Mouse (Mus musculus) forebrain, embryonic 16.5 days (tissue): Measurements from ENCODE around the gene Crispld2. TPM values are rescaled to one million over a fixed set of nuclear protein-coding genes. Genes with fewer than 3 reads are reported as not detected.

ENCODE experiments used
- ATAC-seq: fragments of 200-750 bp; cut with Nextera tagmentation; 2 replicates; pipeline ENCODE4 v1.8.0; 2017; ENCODE audit warnings: mild to moderate bottlenecking, moderate library complexity
- H3K27ac ChIP-seq: fragments of 300-500 bp; sonication (generic); 2 replicates; pipeline ENCODE4 v1.5.1; 2014; ENCODE audit warnings: low read length, control low read depth
- H3K27me3 ChIP-seq: fragments of 300-500 bp; sonication (generic); replicated peaks from 2 replicates; pipeline ENCODE4 v1.6.1; 2014; ENCODE audit warnings: low read length; ENCODE audit not compliant: control insufficient read depth, insufficient read depth
- H3K36me3 ChIP-seq: fragments of 300-500 bp; sonication (generic); 2 replicates; pipeline ENCODE4 v1.6.1; 2014; ENCODE audit not compliant: control insufficient read depth, insufficient read depth
- H3K4me1 ChIP-seq: fragments of 300-500 bp; sonication (generic); replicated peaks from 2 replicates; pipeline ENCODE4 v1.6.1; 2014; ENCODE audit warnings: low read length; ENCODE audit not compliant: control insufficient read depth, insufficient read depth
- H3K4me2 ChIP-seq: fragments of 300-500 bp; sonication (generic); 2 replicates; pipeline ENCODE4 v1.6.1; 2014; ENCODE audit warnings: mild to moderate bottlenecking, low read length, control low read depth
- H3K4me3 ChIP-seq: fragments of 300-500 bp; sonication (generic); replicated peaks from 2 replicates; pipeline ENCODE4 v1.5.1; 2014; ENCODE audit warnings: mild to moderate bottlenecking, low read length, control low read depth
- H3K9ac ChIP-seq: fragments of 300-500 bp; sonication (generic); replicated peaks from 2 replicates; pipeline ENCODE4 v1.6.1; 2014; ENCODE audit warnings: low read depth, low read length, control low read depth
- H3K9me3 ChIP-seq: fragments of 300-500 bp; sonication (generic); 2 replicates; pipeline ENCODE4 v1.6.1; 2016; ENCODE audit warnings: low read length; ENCODE audit not compliant: control insufficient read depth
- WGBS: fragments of 180-500 bp; shearing (Covaris S2); extraction: QIAGEN DNeasy Blood & Tissue Kit; methylation state at CpG from one replicate; pipeline ENCODE4 v1.1.7; 2014; 5-methylcytosine and 5-hydroxymethylcytosine counted together
- polyA plus RNA-seq: library from polyadenylated mRNA; unstranded; fragments of >200 nt; fragmentation: Nextera tagmentation; extraction: Ambion mirVana; gene quantifications from 2 replicates; pipeline ENCODE4 v1.2.1, GENCODE M21; 2015

The Crispld2 gene
- polyA plus RNA-seq, 1 experiment from 2014 or later = 1.2 TPM

DNA sequence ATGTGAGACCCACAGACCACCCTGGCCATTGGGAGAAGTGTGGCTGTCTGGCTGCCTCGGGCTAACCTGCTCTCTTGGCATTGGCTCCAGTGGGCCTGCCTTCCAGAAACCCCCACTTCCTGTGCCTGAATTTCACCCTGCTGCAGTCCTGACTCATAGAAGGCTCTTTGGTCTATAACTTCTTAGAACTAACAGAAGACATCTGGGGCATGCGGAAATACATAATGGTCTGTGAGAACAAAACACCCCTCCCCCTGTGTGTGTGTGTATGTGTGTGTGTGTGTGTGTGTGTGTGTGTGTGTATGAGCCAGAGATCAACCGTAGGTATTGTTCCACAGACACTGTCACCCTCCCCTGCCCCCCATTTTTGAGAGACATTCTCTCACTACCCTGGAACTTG, 71.1 kb downstream of the Crispld2 start:
- H3K4me2 ChIP-seq = no peak overlapping the region
- H3K9ac ChIP-seq = no peak overlapping the region
- no peaks in the 10 kb centered on the region for H3K36me3 ChIP-seq
- no peaks in the 10 kb centered on the region for H3K9me3 ChIP-seq
- ATAC-seq = no peak
- no peak overlapping the region for H3K4me3 ChIP-seq
- H3K27me3 ChIP-seq = no peaks in the 10 kb centered on the region
- no peak overlapping the region for H3K27ac ChIP-seq
- no peaks in the 10 kb centered on the region for H3K4me1 ChIP-seq
- WGBS = 86% methylated on average over 3 of the region's 3 CpGs

DNA sequence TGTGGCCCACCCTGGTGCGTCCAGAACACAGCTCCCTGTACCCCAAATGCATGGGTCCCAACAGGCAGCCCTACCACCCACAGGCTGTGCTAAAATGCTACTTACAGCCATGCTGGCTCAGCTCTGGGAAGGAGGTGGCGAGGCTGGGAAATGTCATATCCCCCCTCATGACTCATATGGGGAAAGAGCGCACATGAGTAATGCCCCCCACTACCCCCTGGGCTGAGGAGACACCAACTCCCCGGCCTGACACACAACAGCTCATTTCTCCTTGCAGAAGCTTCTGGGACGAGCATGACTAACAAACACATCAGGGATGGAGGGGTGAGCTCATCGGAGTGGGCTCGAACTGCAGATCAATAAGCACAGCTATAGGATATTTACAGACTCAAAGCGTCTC, 73.4 kb downstream of the Crispld2 start:
- Histone ChIP-seq H3K4me1 (no peaks in the 10 kb centered on the region), H3K9me3 (no peaks in the 10 kb centered on the region), H3K36me3 (no peaks in the 10 kb centered on the region), H3K9ac (no peak overlapping the region), H3K4me3 (no peak overlapping the region), H3K27me3 (no peaks in the 10 kb centered on the region), H3K27ac (no peak overlapping the region), H3K4me2 (no peak overlapping the region)
- WGBS = 90% methylated on average over 8 of the region's 8 CpGs
- ATAC-seq = no peak

DNA sequence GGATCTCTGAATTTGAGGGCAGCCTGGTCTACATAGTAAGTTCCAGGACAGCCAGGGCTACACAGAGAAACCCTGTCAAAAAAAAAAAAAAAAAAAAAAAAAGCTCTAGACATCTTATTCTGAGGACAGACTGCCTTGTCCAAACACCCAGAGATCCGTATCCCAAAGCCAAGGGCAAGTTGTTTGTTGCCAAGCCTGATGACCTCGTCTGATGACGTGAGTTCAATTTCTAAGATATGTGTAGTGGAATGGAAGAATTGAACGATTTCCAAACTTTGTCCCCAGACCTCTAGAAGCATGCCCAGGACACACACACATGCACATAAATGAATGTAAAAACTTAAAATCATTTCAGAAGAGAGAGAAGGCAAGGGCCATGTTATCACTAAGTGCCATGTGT, 74.0 kb downstream of the Crispld2 start:
- H3K27me3 ChIP-seq = no peaks in the 10 kb centered on the region
- ATAC-seq = no peak
- no peaks in the 10 kb centered on the region for H3K9me3 ChIP-seq
- H3K4me1 ChIP-seq = no peaks in the 10 kb centered on the region
- no peaks in the 10 kb centered on the region for H3K36me3 ChIP-seq
- no peak overlapping the region for H3K9ac ChIP-seq
- no peak overlapping the region for H3K27ac ChIP-seq
- no peak overlapping the region for H3K4me3 ChIP-seq
- no peak overlapping the region for H3K4me2 ChIP-seq
- 79% methylated on average over 4 of the region's 4 CpGs for WGBS

DNA sequence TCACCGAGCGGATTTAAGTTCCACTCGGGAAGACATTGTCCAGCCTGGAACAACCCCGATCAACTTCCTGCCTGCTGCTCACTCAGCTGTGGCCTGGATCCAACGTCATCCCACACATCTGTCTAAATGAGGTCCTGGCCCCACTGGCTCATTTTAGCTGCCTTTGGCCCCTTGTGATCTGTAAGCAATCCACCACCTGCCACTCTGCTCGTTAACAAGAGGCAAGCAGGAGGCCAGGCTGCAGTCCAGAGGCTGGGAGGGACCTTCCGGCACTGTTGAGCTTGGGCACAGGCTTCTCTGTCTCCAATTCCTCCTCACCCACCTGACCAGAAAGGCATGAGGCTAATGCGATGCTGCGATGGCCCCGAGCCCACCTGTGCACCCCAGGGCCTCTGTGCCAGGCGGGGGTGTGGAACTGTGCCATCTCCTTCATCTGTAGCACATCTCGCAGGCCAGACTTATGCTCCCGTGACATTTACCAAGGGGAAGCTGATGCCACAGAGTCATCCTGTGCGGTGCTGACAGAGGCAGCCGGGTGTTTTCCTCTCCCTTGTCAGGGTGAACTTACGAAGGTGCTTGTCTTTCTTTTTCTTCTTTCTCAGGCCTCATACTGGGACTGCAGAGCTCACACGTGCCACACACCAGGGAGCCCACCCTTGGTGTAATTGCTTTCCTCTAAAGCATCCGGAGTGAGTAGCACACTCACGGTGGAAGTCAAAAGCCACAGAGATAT, 75.9 kb downstream of the Crispld2 start:
- Histone ChIP-seq H3K4me1 (no peaks in the 10 kb centered on the region), H3K36me3 (no peaks in the 10 kb centered on the region), H3K4me2 (no peak overlapping the region), H3K27ac (no peak overlapping the region), H3K9ac (no peak overlapping the region), H3K4me3 (no peak overlapping the region), H3K27me3 (no peaks in the 10 kb centered on the region), H3K9me3 (no peaks in the 10 kb centered on the region)
- 56% methylated on average over 19 of the region's 19 CpGs for WGBS
- ATAC-seq = no peak

DNA sequence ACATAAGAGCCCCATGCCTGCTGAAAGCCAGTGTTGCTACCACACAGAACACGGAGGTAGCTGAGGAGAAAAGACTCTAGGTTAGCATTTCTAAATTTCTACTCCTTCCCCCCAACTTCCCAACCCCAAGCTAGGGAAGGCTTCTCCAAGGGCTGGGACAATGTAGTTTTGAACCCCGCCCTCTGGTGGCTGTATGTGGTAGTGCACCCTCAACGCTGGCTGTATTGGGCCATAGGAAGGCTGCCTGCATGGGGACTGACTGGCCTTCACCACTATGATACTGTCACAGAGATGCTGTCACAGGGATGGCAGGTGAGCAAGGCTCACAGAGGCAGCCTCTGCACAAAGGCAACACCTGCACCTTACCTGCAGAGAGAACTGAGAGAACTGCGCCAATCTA, 79.4 kb downstream of the Crispld2 start:
- no peaks in the 10 kb centered on the region for H3K27me3 ChIP-seq
- H3K4me2 ChIP-seq = no peak overlapping the region
- H3K4me3 ChIP-seq = no peak overlapping the region
- no peaks in the 10 kb centered on the region for H3K36me3 ChIP-seq
- WGBS = 25% methylated on average over 4 of the region's 4 CpGs
- H3K27ac ChIP-seq = no peak overlapping the region
- no peaks in the 10 kb centered on the region for H3K9me3 ChIP-seq
- ATAC-seq = peak; percentile 77
- no peaks in the 10 kb centered on the region for H3K4me1 ChIP-seq
- H3K9ac ChIP-seq = no peak overlapping the region

DNA sequence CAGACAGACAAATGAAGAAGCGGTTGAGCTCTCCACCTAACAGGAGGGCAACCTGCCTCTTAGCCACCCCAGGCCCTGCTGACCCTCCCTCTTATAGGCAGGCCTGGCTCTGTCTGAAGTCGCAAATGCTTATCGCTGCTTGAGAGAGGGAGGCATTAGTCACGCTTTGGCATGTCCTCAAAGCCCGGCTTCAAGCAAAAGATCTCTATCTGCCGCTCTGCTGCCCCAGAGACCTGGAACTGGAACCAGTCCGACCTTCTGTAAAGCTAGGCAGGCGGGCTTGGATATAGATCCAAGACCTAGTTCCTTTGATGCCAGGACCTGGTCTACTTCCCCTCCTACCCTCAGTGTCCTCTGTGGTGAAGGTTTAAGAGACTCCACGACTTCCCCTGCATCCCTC, 80.0 kb downstream of the Crispld2 start:
- no peak overlapping the region for H3K4me3 ChIP-seq
- H3K27me3 ChIP-seq = no peaks in the 10 kb centered on the region
- no peaks in the 10 kb centered on the region for H3K9me3 ChIP-seq
- WGBS = 82% methylated on average over 9 of the region's 9 CpGs
- no peak for ATAC-seq
- no peak overlapping the region for H3K27ac ChIP-seq
- H3K9ac ChIP-seq = no peak overlapping the region
- no peaks in the 10 kb centered on the region for H3K4me1 ChIP-seq
- H3K36me3 ChIP-seq = no peaks in the 10 kb centered on the region
- no peak overlapping the region for H3K4me2 ChIP-seq

DNA sequence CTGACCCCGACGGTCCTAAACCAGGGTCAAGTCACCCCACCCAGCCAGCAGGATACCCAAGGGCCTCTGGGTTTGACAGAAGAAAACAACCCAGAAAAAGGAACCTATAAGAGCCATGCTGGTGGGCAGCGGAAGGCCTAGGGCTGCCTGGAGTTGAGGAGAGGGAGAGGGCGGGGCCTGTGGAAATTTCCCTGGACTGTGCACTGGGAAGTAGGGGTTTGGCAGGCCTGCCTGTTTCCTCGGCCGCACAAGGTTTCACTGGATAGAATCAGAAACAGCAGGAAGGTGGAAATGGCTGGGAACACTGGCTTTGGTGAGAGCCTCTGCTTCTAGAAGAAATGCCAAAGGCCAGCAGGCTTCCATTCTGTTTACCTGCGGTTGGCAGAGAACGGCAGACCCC, 80.6 kb downstream of the Crispld2 start:
- H3K4me2 ChIP-seq = no peak overlapping the region
- no peak overlapping the region for H3K27ac ChIP-seq
- 82% methylated on average over 8 of the region's 8 CpGs for WGBS
- H3K9me3 ChIP-seq = no peaks in the 10 kb centered on the region
- no peak overlapping the region for H3K4me3 ChIP-seq
- ATAC-seq = no peak
- no peaks in the 10 kb centered on the region for H3K36me3 ChIP-seq
- H3K9ac ChIP-seq = no peak overlapping the region
- no peaks in the 10 kb centered on the region for H3K27me3 ChIP-seq
- no peaks in the 10 kb centered on the region for H3K4me1 ChIP-seq

DNA sequence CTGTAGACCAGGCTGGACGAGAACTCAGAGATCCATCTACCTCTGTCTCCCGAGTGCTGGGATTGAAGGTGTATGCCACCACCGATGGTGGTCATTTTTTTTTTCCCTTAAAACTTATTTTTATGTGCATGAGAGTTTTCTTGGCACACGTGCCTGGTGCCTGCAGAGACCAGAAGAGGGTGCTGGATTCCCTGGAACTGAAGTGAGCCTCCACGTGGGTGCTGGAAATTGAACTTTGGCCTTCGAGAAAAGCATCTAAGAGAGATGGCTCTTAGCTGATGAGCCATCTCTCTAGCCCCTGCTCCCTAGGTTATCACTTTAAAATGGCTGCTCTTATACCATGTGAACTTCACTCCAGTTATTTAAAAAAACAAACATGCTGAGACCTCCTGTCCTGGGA, 82.3 kb downstream of the Crispld2 start:
- no peak overlapping the region for H3K4me2 ChIP-seq
- no peaks in the 10 kb centered on the region for H3K4me1 ChIP-seq
- no peak for ATAC-seq
- no peak overlapping the region for H3K27ac ChIP-seq
- WGBS = 74% methylated on average over 6 of the region's 6 CpGs
- H3K9me3 ChIP-seq = no peaks in the 10 kb centered on the region
- H3K4me3 ChIP-seq = no peak overlapping the region
- H3K9ac ChIP-seq = no peak overlapping the region
- H3K36me3 ChIP-seq = no peaks in the 10 kb centered on the region
- H3K27me3 ChIP-seq = no peaks in the 10 kb centered on the region

DNA sequence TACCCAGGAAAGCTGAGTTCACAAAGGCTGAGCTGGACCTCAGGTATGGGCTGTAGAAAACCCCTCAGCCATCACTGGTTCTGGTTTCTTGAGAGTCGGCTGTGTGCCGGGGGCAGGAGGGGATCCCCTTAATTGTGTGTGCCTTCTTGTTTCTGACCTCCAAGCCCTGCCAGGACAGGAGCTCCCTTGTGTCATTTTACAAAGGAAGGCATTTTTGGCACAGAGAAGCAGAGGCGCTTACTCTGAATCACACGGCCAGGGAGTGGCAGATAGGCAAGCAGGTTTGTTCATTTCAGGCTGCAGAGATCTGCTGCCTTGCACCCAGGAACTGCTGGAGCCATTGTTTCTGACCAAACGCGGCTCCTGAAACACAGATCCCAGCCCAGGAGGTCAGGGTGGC, 83.1 kb downstream of the Crispld2 start:
- Histone ChIP-seq H3K4me2 (no peak overlapping the region), H3K4me1 (no peaks in the 10 kb centered on the region), H3K9me3 (no peaks in the 10 kb centered on the region), H3K27me3 (no peaks in the 10 kb centered on the region), H3K4me3 (no peak overlapping the region), H3K9ac (no peak overlapping the region), H3K27ac (no peak overlapping the region), H3K36me3 (no peaks in the 10 kb centered on the region)
- no peak for ATAC-seq
- WGBS = 34% methylated on average over 6 of the region's 6 CpGs

DNA sequence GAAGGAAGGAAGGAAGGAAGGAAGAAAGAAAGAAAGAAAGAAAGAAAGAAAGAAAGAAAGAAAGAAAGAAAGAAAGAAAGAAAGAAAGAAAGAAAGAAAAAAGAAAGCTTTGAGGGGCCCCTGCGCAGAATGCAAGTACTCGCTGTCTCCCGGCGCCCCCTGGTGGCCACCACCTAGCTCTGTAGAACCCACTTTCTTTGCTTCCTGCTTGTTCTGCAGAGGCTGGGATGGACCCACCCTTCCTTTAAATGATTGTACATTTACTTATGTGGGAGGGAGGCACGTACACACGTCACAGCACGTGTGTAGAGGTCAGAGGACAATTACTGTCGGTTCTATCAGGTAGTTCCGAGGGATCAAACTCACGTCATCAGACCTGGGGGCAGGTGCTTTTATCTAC, 85.8 kb downstream of the Crispld2 start:
- peaks cover 13% of the 10 kb centered on the region for H3K36me3 ChIP-seq
- no peak overlapping the region for H3K4me2 ChIP-seq
- no peaks in the 10 kb centered on the region for H3K4me1 ChIP-seq
- H3K27me3 ChIP-seq = no peaks in the 10 kb centered on the region
- H3K4me3 ChIP-seq = no peak overlapping the region
- WGBS = 13% methylated on average over 10 of the region's 10 CpGs
- peak; percentile 72; the same call in 1 of the 2 replicates for ATAC-seq
- H3K9me3 ChIP-seq = no peaks in the 10 kb centered on the region
- no peak overlapping the region for H3K9ac ChIP-seq
- H3K27ac ChIP-seq = no peak overlapping the region
